In genomic region chr4:46040594-46041192, GRCm38 (mm10) we compare ENCODE assay signal across 8 mouse cellular contexts. TPM values are rescaled to one million over a fixed set of nuclear protein-coding genes. Genes with fewer than 3 reads are reported as not detected.
DNase-seq lines count a peak whose midpoint lies in the region; ATAC-seq and TF ChIP-seq lines count a peak whose summit lies in the region.

No protein-coding gene starts in this region.

- H3K4me3 ChIP-seq in olfactory bulb, adult 2 months (ENCODE audit: insufficient read depth, low read depth, low read length), result peak overlapping the region; percentile 80

- H3K4me1 ChIP-seq in olfactory bulb, adult 2 months (ENCODE audit: control insufficient read depth, insufficient read depth, low read length), result peaks cover 36% of the 10 kb centered on the region

- WGBS in olfactory bulb, adult 2 months, result 16% methylated on average over 9 of the region's 9 CpGs

- no peak for DNase-seq in cerebellum, postnatal 4 days (ENCODE audit: low spot score in 2 of 2)
- peak; percentile 40 for DNase-seq in right cerebral cortex, postnatal 25 days
- no peak for DNase-seq in right cerebral cortex, postnatal 4 days
- peak; percentile 68 to 73 for DNase-seq in heart, adult 18-20 months
- DNase-seq in kidney, postnatal 4 days, result peak; percentile 25 to 45
- DNase-seq in adrenal gland, postnatal 25 days, result no peak

- peak overlapping the region; percentile 97 for H3K27ac ChIP-seq in olfactory bulb, adult 2 months (ENCODE audit: insufficient read depth, low read depth, low read length)

- ATAC-seq in cerebellum, adult (ENCODE audit: insufficient number of reproducible peaks, low FRiP score, low TSS enrichment), result peak; percentile 43

- no peak for TF ChIP-seq POLR2A in olfactory bulb, adult 2 months (IDR thresholded peaks at IDR 0.05; ENCODE audit: insufficient read depth, low read depth, low read length)

- TF ChIP-seq CTCF in olfactory bulb, adult 2 months (IDR thresholded peaks at IDR 0.05; ENCODE audit: insufficient read depth, low read depth, low read length), result peak; percentile 50; the same call in 1 of the 2 replicates

RNA-seq across cellular contexts. Expression of gene Tmod1, which starts 2.0 kb away (rescaled TPM):
- 100 to 1,000 TPM; 228 to 259 TPM for total RNA-seq in heart, adult 18-20 months (2021)
- not detected in 2 replicates for polyA plus RNA-seq in olfactory bulb, adult 2 months (2012; ENCODE audit: insufficient read depth, insufficient read length, low replicate concordance, missing spikeins)
- 2.1 and 5.2 TPM in 2 replicates for total RNA-seq in adrenal gland, postnatal 25 days (2021)

Comparison
In these comparisons a context has a peak if more than half of its experiments do, and no peak if none do; other contexts are left out.
1. DNase-seq: peak in right cerebral cortex, postnatal 25 days (single experiment), heart, adult 18-20 months (2 of 2) and kidney, postnatal 4 days (2 of 2); none in cerebellum, postnatal 4 days (0 of 2), right cerebral cortex, postnatal 4 days (single experiment) and adrenal gland, postnatal 25 days (single experiment).
2. RNA of gene Tmod1, which starts 2.0 kb away (total RNA-seq): 228 to 259 TPM in heart, adult 18-20 months; 2.1 to 5.2 TPM in adrenal gland, postnatal 25 days; every median in the first group is over 10 times any median in the second.